Mouse (Mus musculus) CD4-positive, CD25-positive, alpha-beta regulatory T cell, adult 9 weeks (primary cell): ENCODE data around the gene Gm6268. TPM values are rescaled to one million over a fixed set of nuclear protein-coding genes. Genes with fewer than 3 reads are reported as not detected.

ENCODE experiments used
- polyA plus RNA-seq: library from polyadenylated mRNA; unstranded; fragments of 100-300 nt; shearing (Covaris generic); gene quantifications from one replicate; pipeline ENCODE4 v1.2.1, GENCODE M21; 2017

Gm6268 gene
- polyA plus RNA-seq = not detected

GRCm38 (mm10) chrX:36400980-36401379 lies at the start of gene Gm6268:
TSS of gene Gm6268 (plus strand) at chrX:36401280.

Other genes with a start within 250 kb of the Gm6268 start
- 1.9 TPM for gene Zcchc12, start 205.4 kb upstream of the Gm6268 start, polyA plus RNA-seq
- not detected for gene Lonrf3, start 72.9 kb upstream of the Gm6268 start, polyA plus RNA-seq
- not detected for gene Gm14569, start 90.5 kb downstream of the Gm6268 start, polyA plus RNA-seq
- gene Pgrmc1, start 196.9 kb downstream of the Gm6268 start, polyA plus RNA-seq = 73.2 TPM
- 0.84 TPM for gene Akap17b, start 244.1 kb downstream of the Gm6268 start, polyA plus RNA-seq